ENCODE assay signal across 8 mouse cellular contexts in the genomic region with DNA sequence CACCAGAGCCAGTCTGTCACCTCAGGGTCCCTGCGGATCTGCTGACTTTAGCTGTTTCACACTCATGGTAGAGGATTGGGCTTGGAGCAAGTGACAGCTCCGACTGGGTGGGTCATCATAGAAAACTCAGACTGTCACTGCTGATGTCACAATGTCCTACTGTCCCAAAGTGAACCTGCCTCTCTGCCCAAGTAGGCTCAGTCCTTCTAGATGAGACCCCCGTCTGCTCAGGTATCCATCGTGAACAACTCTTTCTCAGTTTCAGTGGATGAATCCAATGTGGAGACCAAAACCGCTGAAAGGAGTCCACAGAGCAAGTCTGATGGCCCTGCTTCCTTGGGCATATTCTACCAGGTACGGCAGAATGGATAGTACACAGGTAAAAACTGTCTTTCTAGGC. TPM values are rescaled to one million over a fixed set of nuclear protein-coding genes. Genes with fewer than 3 reads are reported as not detected.
DNase-seq lines count a peak whose midpoint lies in the region; ATAC-seq and TF ChIP-seq lines count a peak whose summit lies in the region.

Gene Dcun1d1 (minus strand): TSS at position 101 of the 400 bp plus-strand sequence.

- no peak within 1 kb of the TSS for H3K4me3 ChIP-seq in lung, embryonic 16.5 days (ENCODE audit: low read length)
- H3K4me3 ChIP-seq in limb, embryonic 13.5 days, result no peak within 1 kb of the TSS
- no peak within 1 kb of the TSS for H3K4me3 ChIP-seq in stomach, embryonic 14.5 days (ENCODE audit: low read depth, low read length)
- H3K4me3 ChIP-seq in thymus, adult 2 months (ENCODE audit: control insufficient read depth, insufficient read depth, low read length), result no peak within 1 kb of the TSS

- H3K36me3 ChIP-seq in lung, embryonic 16.5 days (ENCODE audit: control insufficient read depth, insufficient read depth, low read length), result peaks cover 4% of the 10 kb centered on the region; the same call in 1 of the 2 replicates
- peaks cover 11% of the 10 kb centered on the region; the same call in 1 of the 2 replicates for H3K36me3 ChIP-seq in limb, embryonic 13.5 days
- peaks cover 7% of the 10 kb centered on the region; the same call in 1 of the 2 replicates for H3K36me3 ChIP-seq in stomach, embryonic 14.5 days (ENCODE audit: control insufficient read depth, insufficient read depth, low read length)
- no peaks in the 10 kb centered on the region for H3K36me3 ChIP-seq in thymus, adult 2 months (ENCODE audit: control insufficient read depth, insufficient read depth, low read length)

- 93% methylated on average over 6 of the region's 6 CpGs for WGBS in lung, embryonic 16.5 days
- 93% methylated on average over 6 of the region's 6 CpGs for WGBS in limb, embryonic 13.5 days
- WGBS in stomach, embryonic 14.5 days, result 90% methylated on average over 6 of the region's 6 CpGs
- 98% methylated on average over 6 of the region's 6 CpGs for WGBS in thymus, adult 2 months

- ATAC-seq in lung, embryonic 16.5 days (ENCODE audit: low read depth), result no peak
- no peak for ATAC-seq in erythroblast, adult 5-6 weeks (replicated peaks; ENCODE audit: low FRiP score, poor library complexity, severe bottlenecking)
- no peak for ATAC-seq in limb, embryonic 13.5 days (ENCODE audit: low FRiP score, low read depth)
- no peak for ATAC-seq in stomach, embryonic 14.5 days (ENCODE audit: insufficient number of reproducible peaks, insufficient read depth, low FRiP score, low read depth)

- no peak within 1 kb of the TSS for H3K4me2 ChIP-seq in lung, embryonic 16.5 days (ENCODE audit: low read depth, low read length)
- no peak within 1 kb of the TSS for H3K4me2 ChIP-seq in limb, embryonic 13.5 days (replicated peaks)
- H3K4me2 ChIP-seq in stomach, embryonic 14.5 days (replicated peaks; ENCODE audit: low read depth, low read length), result no peak within 1 kb of the TSS

- no peaks in the 10 kb centered on the region for H3K27me3 ChIP-seq in lung, embryonic 16.5 days (ENCODE audit: control insufficient read depth, insufficient read depth, low read depth, low read length)
- H3K27me3 ChIP-seq in limb, embryonic 13.5 days, result no peaks in the 10 kb centered on the region
- no peaks in the 10 kb centered on the region for H3K27me3 ChIP-seq in stomach, embryonic 14.5 days (ENCODE audit: control insufficient read depth, insufficient read depth, low read length)
- no peaks in the 10 kb centered on the region for H3K27me3 ChIP-seq in thymus, adult 2 months (ENCODE audit: control insufficient read depth, insufficient read depth, low read length)

- intact Hi-C loops in heart, postnatal 25 days (cut with DNase I), result no loop called here

- no peak for DNase-seq in lung, postnatal 14 days
- no peak for DNase-seq in heart, postnatal 25 days (ENCODE audit: low spot score)
- no peak for DNase-seq in thymus, adult 2 months
- no peak for DNase-seq in right cerebral cortex, postnatal 10 days (ENCODE audit: low spot score in 2 of 2)

- H3K4me1 ChIP-seq in lung, embryonic 16.5 days (replicated peaks; ENCODE audit: control insufficient read depth, insufficient read depth, low read length), result peaks cover 11% of the 10 kb centered on the region
- peaks cover 17% of the 10 kb centered on the region for H3K4me1 ChIP-seq in limb, embryonic 13.5 days
- peaks cover 6% of the 10 kb centered on the region; the same call in 1 of the 2 replicates for H3K4me1 ChIP-seq in stomach, embryonic 14.5 days (ENCODE audit: control insufficient read depth, insufficient read depth, low read length)
- H3K4me1 ChIP-seq in thymus, adult 2 months (replicated peaks; ENCODE audit: control insufficient read depth, insufficient read depth, low read length), result 0 out of 2 replicates have a peak, but pooled peaks cover 4% of the 10 kb centered on the region

- no peak within 1 kb of the TSS for H3K27ac ChIP-seq in lung, embryonic 16.5 days (ENCODE audit: low read length)
- H3K27ac ChIP-seq in limb, embryonic 13.5 days, result no peak within 1 kb of the TSS
- no peak within 1 kb of the TSS for H3K27ac ChIP-seq in stomach, embryonic 14.5 days (ENCODE audit: low read length)
- H3K27ac ChIP-seq in thymus, adult 2 months (ENCODE audit: control insufficient read depth, insufficient read depth, low read length), result no peak within 1 kb of the TSS

- TF ChIP-seq CTCF in thymus, adult 2 months (IDR thresholded peaks at IDR 0.05; ENCODE audit: borderline replicate concordance, control insufficient read depth, extremely low read depth, insufficient read depth, low read length, poor library complexity), result no peak

- no peaks in the 10 kb centered on the region for H3K9me3 ChIP-seq in lung, embryonic 16.5 days (ENCODE audit: control insufficient read depth, low read length)
- no peaks in the 10 kb centered on the region for H3K9me3 ChIP-seq in limb, embryonic 13.5 days
- no peaks in the 10 kb centered on the region for H3K9me3 ChIP-seq in stomach, embryonic 14.5 days (ENCODE audit: control insufficient read depth, low read depth, low read length)

- no peak for TF ChIP-seq POLR2A in thymus, adult 2 months (IDR thresholded peaks at IDR 0.05; ENCODE audit: control insufficient read depth, extremely low read depth, insufficient read depth, low read length, poor library complexity)

- no peak within 1 kb of the TSS for H3K9ac ChIP-seq in lung, embryonic 16.5 days (ENCODE audit: low read length)
- no peak within 1 kb of the TSS for H3K9ac ChIP-seq in limb, embryonic 13.5 days
- H3K9ac ChIP-seq in stomach, embryonic 14.5 days (replicated peaks; ENCODE audit: low read depth, low read length), result no peak within 1 kb of the TSS

RNA-seq across cellular contexts. Expression of gene Dcun1d1, which starts in this region (rescaled TPM):
- 89.9 and 98.3 TPM in 2 replicates for polyA plus RNA-seq in lung, embryonic 16.5 days (2015; fragmentation: Nextera tagmentation; extraction: Ambion mirVana)
- 237 and 278 TPM in 2 replicates for total RNA-seq in erythroblast, adult 5-6 weeks (2015; ENCODE audit: low replicate concordance)
- 289 and 306 TPM in 2 replicates for total RNA-seq in erythroblast, adult 5-6 weeks (2017; ENCODE audit: low replicate concordance)
- 10 to 100 TPM; 55.8 to 59.2 TPM for total RNA-seq in heart, postnatal 25 days (2021)
- 112 and 114 TPM in 2 replicates for polyA plus RNA-seq in limb, embryonic 13.5 days (2015; fragmentation: Nextera tagmentation; extraction: Ambion mirVana)
- 93.3 and 103 TPM in 2 replicates for polyA plus RNA-seq in stomach, embryonic 14.5 days (2014; fragmentation: Nextera tagmentation; extraction: Ambion mirVana)
- 5.0 and 6.2 TPM in 2 replicates for polyA plus RNA-seq in thymus, adult 2 months (2012; rRNA removed)

Comparison
In these comparisons a context has a peak if more than half of its experiments do, and no peak if none do; other contexts are left out.
1. RNA of gene Dcun1d1 (polyA plus RNA-seq): 112 to 114 TPM in limb, embryonic 13.5 days, 89.9 to 98.3 TPM in lung, embryonic 16.5 days and 93.3 to 103 TPM in stomach, embryonic 14.5 days; 5.0 to 6.2 TPM in thymus, adult 2 months; every median in the first group is over 10 times any median in the second.